ENCODE assay signal across 22 mouse cellular contexts in the genomic region with DNA sequence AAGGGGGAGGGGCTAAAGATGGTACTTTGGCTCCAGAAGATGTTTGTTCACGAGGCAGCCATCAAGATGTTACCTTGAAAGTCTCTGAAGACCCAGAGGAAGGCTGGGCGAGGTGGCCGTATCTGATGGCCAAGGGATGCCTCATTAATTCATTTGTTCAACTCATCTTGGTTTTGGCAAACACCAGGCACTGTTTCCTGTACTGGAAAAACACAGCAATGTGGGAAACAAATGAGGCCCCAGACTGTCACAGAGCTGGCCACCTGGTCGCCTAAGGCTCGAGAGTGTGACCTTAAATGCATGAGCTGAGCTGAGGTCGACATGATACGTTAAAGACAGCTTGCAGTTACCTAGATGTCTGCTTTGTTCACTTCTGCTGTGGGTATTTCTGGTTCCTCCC.
DNase-seq lines count a peak whose midpoint lies in the region; ATAC-seq and TF ChIP-seq lines count a peak whose summit lies in the region.
"Had no signal": no experiment of that assay in that cellular context is flagged by ENCODE, and none has a peak within 500 bp of the region (broad histone marks: within the 10 kb centered on the region; RNA-seq: fewer than 3 reads in every experiment).

No protein-coding gene starts in this region.

- no peaks in the 10 kb centered on the region for H3K27me3 ChIP-seq in cerebellum, adult 2 months (ENCODE audit: control insufficient read depth, insufficient read depth, low read length)
- H3K27me3 ChIP-seq in limb, embryonic 15.5 days: no peaks in the 10 kb centered on the region
- H3K27me3 ChIP-seq in limb, embryonic 10.5 days (ENCODE audit: low read depth, poor library complexity, severe bottlenecking): no peaks in the 10 kb centered on the region
- no peaks in the 10 kb centered on the region for H3K27me3 ChIP-seq in embryonic facial prominence, embryonic 10.5 days (replicated peaks; ENCODE audit: low read depth, poor library complexity, severe bottlenecking)
- H3K27me3 ChIP-seq: CH12.LX; embryonic facial prominence, embryonic 12.5 days; forebrain, embryonic 13.5 days; forebrain, embryonic 15.5 days; Patski had no signal

- no peak for TF ChIP-seq POLR2A in cerebellum, adult 2 months (IDR thresholded peaks at IDR 0.05; ENCODE audit: borderline replicate concordance, insufficient read depth, low read length)

- H3K4me3 ChIP-seq in cerebellum, adult 2 months (replicated peaks; ENCODE audit: insufficient read depth, low read depth, low read length): no peak overlapping the region
- no peak overlapping the region for H3K4me3 ChIP-seq in limb, embryonic 15.5 days
- H3K4me3 ChIP-seq in limb, embryonic 10.5 days: no peak overlapping the region
- H3K4me3 ChIP-seq in embryonic facial prominence, embryonic 10.5 days: no peak overlapping the region
- H3K4me3 ChIP-seq: embryonic facial prominence, embryonic 12.5 days; forebrain, embryonic 13.5 days; forebrain, embryonic 15.5 days had no signal

- 0 out of 2 replicates have a peak overlapping the region, but pooled peaks have one; percentile 10 for H3K27ac ChIP-seq in cerebellum, adult 2 months (ENCODE audit: insufficient read depth, low read length)
- no peak overlapping the region for H3K27ac ChIP-seq in limb, embryonic 15.5 days
- H3K27ac ChIP-seq in limb, embryonic 10.5 days: no peak overlapping the region
- H3K27ac ChIP-seq in embryonic facial prominence, embryonic 10.5 days (replicated peaks): no peak overlapping the region
- H3K27ac ChIP-seq: embryonic facial prominence, embryonic 12.5 days; forebrain, embryonic 13.5 days; forebrain, embryonic 15.5 days had no signal

- no peaks in the 10 kb centered on the region for H3K36me3 ChIP-seq in limb, embryonic 15.5 days
- H3K36me3 ChIP-seq in limb, embryonic 10.5 days: no peaks in the 10 kb centered on the region
- H3K36me3 ChIP-seq in embryonic facial prominence, embryonic 10.5 days (replicated peaks): no peaks in the 10 kb centered on the region
- H3K36me3 ChIP-seq: embryonic facial prominence, embryonic 12.5 days; forebrain, embryonic 15.5 days; G1E had no signal

- DNase-seq in cerebellum, adult 11-12 months: peak; percentile 51
- no peak for DNase-seq in cerebellum, postnatal 4 days (ENCODE audit: low spot score in 2 of 2)
- DNase-seq in cerebellum, adult 2 months: peak in 1 of 2 experiments; percentile 61
- no peak for DNase-seq in cerebellum, adult 11 months
- no peak for DNase-seq in limb, embryonic 10.5 days (ENCODE audit: low spot score)
- DNase-seq in cerebellum, postnatal 25 days: peak; percentile 38 to 40
- DNase-seq in embryonic facial prominence, embryonic 10.5 days (ENCODE audit: low spot score): no peak
- DNase-seq: adrenal gland, adult 8-10 months; adrenal gland, postnatal 14 days; adrenal gland, postnatal 36 days; B cell, adult 2 months; embryo, embryonic 11 days; forebrain, postnatal 0 days had no signal

- H3K4me1 ChIP-seq in cerebellum, adult 2 months (ENCODE audit: control insufficient read depth, insufficient read depth, low read length): peaks cover 28% of the 10 kb centered on the region
- H3K4me1 ChIP-seq in limb, embryonic 15.5 days: peaks cover 11% of the 10 kb centered on the region
- peaks cover 6% of the 10 kb centered on the region for H3K4me1 ChIP-seq in limb, embryonic 10.5 days
- peaks cover under 1% of the 10 kb centered on the region for H3K4me1 ChIP-seq in embryonic facial prominence, embryonic 10.5 days
- H3K4me1 ChIP-seq: forebrain, embryonic 15.5 days had no signal

- no peaks in the 10 kb centered on the region for H3K9me3 ChIP-seq in limb, embryonic 15.5 days
- no peaks in the 10 kb centered on the region for H3K9me3 ChIP-seq in limb, embryonic 10.5 days (replicated peaks)
- no peaks in the 10 kb centered on the region for H3K9me3 ChIP-seq in embryonic facial prominence, embryonic 10.5 days
- H3K9me3 ChIP-seq: embryonic facial prominence, embryonic 12.5 days; forebrain, embryonic 13.5 days; forebrain, embryonic 15.5 days had no signal

- ATAC-seq in limb, embryonic 15.5 days (ENCODE audit: insufficient number of reproducible peaks, low FRiP score, low TSS enrichment, low read depth): 0 out of 2 replicates have a peak, but pooled peaks have one; percentile 20
- ATAC-seq: activated CD4-positive, CD25-positive, alpha-beta regulatory T cell, adult 4 months; CD4-positive, CD25-positive, alpha-beta regulatory T cell, adult 4 months; forebrain, embryonic 13.5 days; forebrain, embryonic 15.5 days; forebrain, postnatal 0 days; Patski had no signal

- no peak overlapping the region for H3K9ac ChIP-seq in limb, embryonic 15.5 days
- H3K9ac ChIP-seq: embryonic facial prominence, embryonic 12.5 days; forebrain, embryonic 13.5 days; forebrain, embryonic 15.5 days; forebrain, postnatal 0 days had no signal

- WGBS in cerebellum, adult 2 months: 19% methylated on average over 7 of the region's 7 CpGs
- WGBS in limb, embryonic 15.5 days: 78% methylated on average over 7 of the region's 7 CpGs
- 83% methylated on average over 7 of the region's 7 CpGs for WGBS in limb, embryonic 10.5 days
- 82% methylated on average over 7 of the region's 7 CpGs for WGBS in embryonic facial prominence, embryonic 10.5 days

- no peak overlapping the region for H3K4me2 ChIP-seq in limb, embryonic 15.5 days
- H3K4me2 ChIP-seq: embryonic facial prominence, embryonic 12.5 days; forebrain, embryonic 13.5 days; forebrain, embryonic 15.5 days had no signal

- no peak for TF ChIP-seq CTCF in cerebellum, adult 2 months (IDR thresholded peaks at IDR 0.05; ENCODE audit: borderline replicate concordance, insufficient read depth, low read depth, low read length)

Comparison
In these comparisons a context has a peak if more than half of its experiments do, and no peak if none do; other contexts are left out.
1. DNase-seq: peak in cerebellum, adult 11-12 months (single experiment) and cerebellum, postnatal 25 days (2 of 2); none in cerebellum, postnatal 4 days (0 of 2), cerebellum, adult 11 months (single experiment), limb, embryonic 10.5 days (single experiment) and embryonic facial prominence, embryonic 10.5 days (single experiment).